Mouse (Mus musculus): ENCODE results near the gene Ifit3b.
A peak's percentile ranks its signal among the peaks of the same experiment; 100 is the strongest.

The Ifit3b gene

DNA sequence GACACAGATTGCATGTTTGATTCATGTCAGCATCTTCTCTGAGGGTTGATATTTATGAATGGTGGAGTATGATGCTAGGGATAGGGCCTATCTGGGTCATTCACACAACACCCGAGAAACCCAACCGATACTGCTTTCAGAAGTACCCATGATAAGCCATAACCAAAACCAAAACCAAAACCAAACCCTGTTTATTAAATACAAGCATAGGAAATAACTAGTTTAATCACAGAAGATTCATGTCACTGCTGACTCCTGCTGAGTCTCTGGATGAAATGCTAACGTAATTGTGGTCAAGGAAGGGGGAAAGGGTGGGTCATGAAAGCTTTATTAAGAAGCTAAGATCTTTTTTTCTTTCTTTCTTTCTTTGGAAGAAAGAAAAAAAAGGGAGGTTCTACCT is 42.5 kb downstream of the Ifit3b start:
- Histone ChIP-seq H3K9me3 (ENCODE audit: low read length) (no peaks in the 10 kb centered on the region), H3K4me3 (replicated peaks; ENCODE audit: low read length) (no peak overlapping the region), H3K36me3 (ENCODE audit: insufficient read depth, low read length) (no peaks in the 10 kb centered on the region), H3K4me1 (replicated peaks; ENCODE audit: low read depth, low read length) (peaks cover 34% of the 10 kb centered on the region), H3K27me3 (ENCODE audit: insufficient read depth, low read length) (no peaks in the 10 kb centered on the region)
- TF ChIP-seq NANOG (IDR thresholded peaks at IDR 0.05; ENCODE audit: borderline replicate concordance, low read length) = no peak
- TF ChIP-seq CTCF (conservative IDR thresholded peaks at IDR 0.05; ENCODE audit: low read length) = no peak
- TF ChIP-seq POU5F1 (IDR thresholded peaks at IDR 0.05; ENCODE audit: borderline replicate concordance, low read length) = no peak

DNA sequence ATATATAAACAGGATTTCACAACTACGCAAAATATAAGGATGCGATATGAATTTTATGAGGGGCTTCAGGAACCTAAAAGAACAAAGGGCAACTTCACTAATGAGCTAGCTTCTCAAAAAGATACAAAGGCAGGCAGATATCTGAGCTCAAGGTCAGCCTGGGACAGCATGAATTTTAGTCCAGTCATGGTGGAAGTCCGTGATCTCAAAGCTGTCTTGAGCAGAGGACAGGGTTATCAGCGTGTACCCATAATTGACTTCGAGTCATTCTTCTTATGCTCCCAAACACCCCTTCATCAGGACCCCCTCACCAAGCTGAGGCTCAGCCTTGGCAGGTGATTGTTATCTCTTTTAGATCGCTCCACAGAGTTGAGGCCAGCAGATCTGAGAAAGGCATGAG is 43.2 kb downstream of the Ifit3b start:
- Histone ChIP-seq H3K4me1 (replicated peaks; ENCODE audit: low read depth, low read length) (peaks cover 41% of the 10 kb centered on the region), H3K27me3 (ENCODE audit: insufficient read depth, low read length) (no peaks in the 10 kb centered on the region), H3K9me3 (ENCODE audit: low read length) (no peaks in the 10 kb centered on the region), H3K36me3 (ENCODE audit: insufficient read depth, low read length) (no peaks in the 10 kb centered on the region), H3K4me3 (replicated peaks; ENCODE audit: low read length) (no peak overlapping the region)
- no peak for TF ChIP-seq NANOG (IDR thresholded peaks at IDR 0.05; ENCODE audit: borderline replicate concordance, low read length)
- no peak for TF ChIP-seq POU5F1 (IDR thresholded peaks at IDR 0.05; ENCODE audit: borderline replicate concordance, low read length)
- TF ChIP-seq CTCF (conservative IDR thresholded peaks at IDR 0.05; ENCODE audit: low read length) = no peak

DNA sequence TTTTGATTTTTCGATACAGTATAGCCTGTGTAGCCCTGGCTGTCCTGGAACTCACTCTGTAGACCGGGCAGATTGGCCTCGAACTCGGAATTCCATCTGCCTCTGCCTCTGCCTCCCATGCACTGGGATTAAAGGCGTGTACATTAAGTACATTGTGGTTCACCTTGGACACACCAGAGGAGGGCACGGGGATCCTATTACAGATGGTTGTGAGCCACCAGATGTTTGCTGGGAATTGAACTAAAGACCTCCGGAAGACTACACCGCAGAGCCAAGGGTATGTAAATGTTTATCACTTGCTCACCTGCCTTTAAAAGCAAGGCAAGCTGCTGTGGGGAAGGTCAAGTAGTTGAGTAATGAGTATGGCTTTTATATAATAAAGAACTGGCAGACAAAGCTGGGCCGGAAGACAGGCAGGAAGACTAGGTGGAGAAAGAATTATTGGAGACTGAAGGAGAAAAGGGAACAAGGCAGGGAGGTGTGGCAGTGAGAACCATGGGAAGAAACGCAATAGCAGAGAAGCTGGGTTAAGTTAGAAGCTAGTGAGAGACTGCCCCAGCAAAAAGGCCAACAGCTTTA is 47.5 kb downstream of the Ifit3b start:
- Histone ChIP-seq H3K9me3 (ENCODE audit: low read length) (no peaks in the 10 kb centered on the region), H3K4me3 (replicated peaks; ENCODE audit: low read length) (no peak overlapping the region), H3K36me3 (ENCODE audit: insufficient read depth, low read length) (no peaks in the 10 kb centered on the region), H3K27me3 (ENCODE audit: insufficient read depth, low read length) (no peaks in the 10 kb centered on the region), H3K4me1 (replicated peaks; ENCODE audit: low read depth, low read length) (peaks cover 66% of the 10 kb centered on the region)
- TF ChIP-seq NANOG (IDR thresholded peaks at IDR 0.05; ENCODE audit: borderline replicate concordance, low read length) (peak; percentile 55; the same call in 1 of the 2 replicates), POU5F1 (IDR thresholded peaks at IDR 0.05; ENCODE audit: borderline replicate concordance, low read length) (no peak)

DNA sequence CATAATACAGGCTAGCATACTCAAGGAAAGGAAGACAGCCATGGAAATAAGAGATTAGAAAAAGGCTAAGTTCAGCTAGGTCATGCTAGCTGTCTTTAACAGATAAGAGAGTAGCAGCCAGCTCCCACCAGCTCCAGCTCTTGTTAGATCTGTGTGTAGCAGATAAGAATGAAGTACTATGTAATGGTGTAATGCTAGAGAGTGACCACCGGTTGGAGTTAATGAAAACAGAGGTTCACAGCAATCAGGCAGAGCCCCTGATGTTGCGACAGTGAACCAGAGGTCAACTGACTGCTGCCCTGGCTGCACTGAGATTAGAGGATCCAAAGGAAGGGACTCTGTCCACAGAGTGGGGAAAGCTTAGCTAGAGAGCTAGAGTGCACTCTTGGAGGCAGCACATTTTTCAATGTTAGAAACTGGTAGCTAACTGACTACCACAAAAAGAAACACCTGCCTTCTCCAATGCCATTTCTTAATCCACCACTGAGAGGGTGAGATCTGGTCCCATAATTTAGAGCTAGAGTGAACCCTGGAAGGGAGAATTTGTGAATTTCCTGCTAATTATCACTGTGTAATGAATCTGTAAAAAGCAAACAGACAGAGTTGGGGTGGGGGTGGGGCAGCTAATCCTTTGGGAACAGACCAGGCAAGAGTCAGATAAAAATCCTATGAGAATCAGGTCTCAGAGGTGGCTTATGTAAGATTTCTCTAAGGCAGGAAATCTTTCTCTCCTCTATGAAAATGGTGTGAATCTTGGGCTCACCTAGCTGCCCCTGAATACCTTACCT is 48.9 kb downstream of the Ifit3b start:
- H3K9me3 ChIP-seq (ENCODE audit: low read length) = no peaks in the 10 kb centered on the region
- no peak overlapping the region for H3K4me3 ChIP-seq (replicated peaks; ENCODE audit: low read length)
- peaks cover 73% of the 10 kb centered on the region for H3K4me1 ChIP-seq (replicated peaks; ENCODE audit: low read depth, low read length)
- no peak for TF ChIP-seq POU5F1 (IDR thresholded peaks at IDR 0.05; ENCODE audit: borderline replicate concordance, low read length)
- TF ChIP-seq NANOG (IDR thresholded peaks at IDR 0.05; ENCODE audit: borderline replicate concordance, low read length) = no peak
- no peak for TF ChIP-seq CTCF (conservative IDR thresholded peaks at IDR 0.05; ENCODE audit: low read length)
- H3K36me3 ChIP-seq (ENCODE audit: insufficient read depth, low read length) = no peaks in the 10 kb centered on the region
- H3K27me3 ChIP-seq (ENCODE audit: insufficient read depth, low read length) = no peaks in the 10 kb centered on the region

DNA sequence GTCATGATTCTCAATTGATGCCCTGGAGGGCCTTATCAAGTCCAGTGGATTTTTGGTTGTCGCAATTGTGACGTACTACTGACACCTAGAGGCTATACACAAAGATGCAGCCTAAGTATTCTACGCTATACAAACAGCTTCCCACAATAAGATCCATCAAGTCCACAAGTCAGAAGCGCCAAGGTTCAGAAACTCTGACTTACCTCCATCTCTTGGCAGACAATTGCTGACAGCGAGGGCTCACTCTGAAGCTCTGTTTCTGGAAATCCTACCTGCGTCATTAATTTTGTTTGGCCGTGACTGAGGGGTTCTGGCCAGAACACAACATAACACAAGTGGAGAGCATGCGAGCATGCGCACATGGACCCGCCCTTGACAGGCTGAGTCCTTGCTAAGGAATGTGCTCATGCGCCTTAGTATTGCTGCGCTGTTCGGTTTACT is 54.3 kb downstream of the Ifit3b start:
- Histone ChIP-seq H3K4me3 (replicated peaks; ENCODE audit: low read length) (peak overlapping the region; percentile 69), H3K27me3 (ENCODE audit: insufficient read depth, low read length) (no peaks in the 10 kb centered on the region), H3K9me3 (ENCODE audit: low read length) (no peaks in the 10 kb centered on the region), H3K4me1 (replicated peaks; ENCODE audit: low read depth, low read length) (peaks cover 37% of the 10 kb centered on the region), H3K36me3 (ENCODE audit: insufficient read depth, low read length) (no peaks in the 10 kb centered on the region)
- TF ChIP-seq CTCF (conservative IDR thresholded peaks at IDR 0.05; ENCODE audit: low read length) = peak; percentile 68
- no peak for TF ChIP-seq POU5F1 (IDR thresholded peaks at IDR 0.05; ENCODE audit: borderline replicate concordance, low read length)
- no peak for TF ChIP-seq NANOG (IDR thresholded peaks at IDR 0.05; ENCODE audit: borderline replicate concordance, low read length)

GRCm38 (mm10) chr19:34662740-34663139 is 55.0 kb downstream of the Ifit3b start:
- Histone ChIP-seq H3K36me3 (ENCODE audit: insufficient read depth, low read length) (no peaks in the 10 kb centered on the region), H3K4me1 (replicated peaks; ENCODE audit: low read depth, low read length) (peaks cover 31% of the 10 kb centered on the region), H3K9me3 (ENCODE audit: low read length) (no peaks in the 10 kb centered on the region), H3K27me3 (ENCODE audit: insufficient read depth, low read length) (no peaks in the 10 kb centered on the region), H3K4me3 (replicated peaks; ENCODE audit: low read length) (peak overlapping the region; percentile 69)
- no peak for TF ChIP-seq CTCF (conservative IDR thresholded peaks at IDR 0.05; ENCODE audit: low read length)
- TF ChIP-seq POU5F1 (IDR thresholded peaks at IDR 0.05; ENCODE audit: borderline replicate concordance, low read length) = no peak
- TF ChIP-seq NANOG (IDR thresholded peaks at IDR 0.05; ENCODE audit: borderline replicate concordance, low read length) = no peak
